Mouse (Mus musculus): Measurements from ENCODE around the gene Tmem41a.

The Tmem41a gene

DNA sequence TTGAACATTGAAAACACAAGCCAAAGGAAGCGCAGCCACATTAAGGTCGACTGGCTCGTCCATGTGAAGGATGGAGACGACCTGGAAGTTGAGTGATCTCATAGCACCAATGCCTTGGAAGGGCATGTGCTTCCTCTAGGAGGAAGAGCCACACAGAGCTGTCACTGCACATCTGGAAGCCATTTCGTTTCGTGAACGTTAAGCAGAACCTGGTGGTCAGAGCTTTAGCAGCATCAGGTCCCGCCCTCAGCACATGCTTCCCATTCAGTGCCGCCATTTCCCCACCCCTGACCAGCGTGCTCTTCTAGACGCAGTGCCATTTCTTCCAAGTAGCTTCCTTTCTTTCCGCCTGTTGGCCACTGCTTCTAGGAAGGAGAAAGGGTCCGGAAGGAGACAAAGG lies 18.9 kb downstream of the Tmem41a start:
- CTCF ChIA-PET, result interaction anchor here in 1 of 4 experiments (0.5 kb wide), 1 partner anchor 617 kb away, joined by 3 read pairs; no protein-coding TSS in a partner anchor
- POLR2A ChIA-PET, result interaction anchor here in 2 of 4 experiments (0.6 to 2.9 kb wide), 6 partner anchors 17 to 75 kb away, joined by 3 to 12 read pairs (median 3); partner anchors contain the start of gene Tmem41a (in 2 of the 2)

DNA sequence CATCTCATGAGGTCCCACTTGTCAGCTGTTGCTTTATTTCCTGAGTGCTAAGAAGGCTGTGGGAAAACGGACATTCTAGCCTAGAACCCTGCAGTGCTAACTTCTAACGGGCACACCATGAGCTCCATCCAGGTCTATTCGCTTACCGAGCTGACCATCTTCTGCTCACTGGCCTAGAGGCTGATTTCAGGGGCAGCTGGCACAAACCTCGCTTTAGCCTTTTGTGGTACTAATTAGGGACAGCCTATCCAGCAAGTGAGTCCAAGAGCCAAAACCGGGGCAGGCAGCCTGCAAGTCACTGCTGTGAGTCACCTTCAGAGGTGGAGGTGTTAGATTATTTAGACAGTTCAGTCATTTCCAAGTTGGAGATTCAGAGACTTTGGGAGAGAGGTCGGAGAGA lies 30.7 kb downstream of the Tmem41a start:
- POLR2A ChIA-PET, result interaction anchor here in 2 of 4 experiments (0.8 to 1.6 kb wide), 3 partner anchors 8 to 35 kb away, joined by 3 to 5 read pairs (median 4); no protein-coding TSS in a partner anchor
- CTCF ChIA-PET, result interaction anchor here in 1 of 4 experiments (0.6 kb wide), 1 partner anchor 54 kb away, joined by 6 read pairs; no protein-coding TSS in a partner anchor

DNA sequence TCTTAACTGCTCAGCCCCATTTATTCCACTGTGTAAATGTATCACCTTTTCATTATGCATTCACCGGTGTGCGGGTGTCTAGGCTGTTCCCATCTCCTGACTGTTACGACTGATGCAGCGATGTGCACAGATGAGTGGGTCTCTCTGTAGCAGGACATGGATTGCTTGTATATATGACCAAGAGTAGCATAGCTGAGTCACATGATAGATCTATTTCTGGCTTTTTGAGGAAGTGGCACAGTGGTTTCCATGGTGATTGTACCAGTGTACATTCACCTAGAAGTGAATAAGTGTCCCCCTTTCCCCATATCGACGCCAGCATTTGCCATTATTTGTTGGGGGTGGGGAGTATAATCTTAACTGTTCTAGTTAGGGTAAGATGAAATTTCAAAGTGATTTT lies 34.0 kb downstream of the Tmem41a start:
- ChIA-PET POLR2A (no interaction called here), CTCF (interaction anchor here in 1 of 4 experiments (0.6 kb wide), 1 partner anchor 60 kb away, joined by 3 read pairs; no protein-coding TSS in a partner anchor)

DNA sequence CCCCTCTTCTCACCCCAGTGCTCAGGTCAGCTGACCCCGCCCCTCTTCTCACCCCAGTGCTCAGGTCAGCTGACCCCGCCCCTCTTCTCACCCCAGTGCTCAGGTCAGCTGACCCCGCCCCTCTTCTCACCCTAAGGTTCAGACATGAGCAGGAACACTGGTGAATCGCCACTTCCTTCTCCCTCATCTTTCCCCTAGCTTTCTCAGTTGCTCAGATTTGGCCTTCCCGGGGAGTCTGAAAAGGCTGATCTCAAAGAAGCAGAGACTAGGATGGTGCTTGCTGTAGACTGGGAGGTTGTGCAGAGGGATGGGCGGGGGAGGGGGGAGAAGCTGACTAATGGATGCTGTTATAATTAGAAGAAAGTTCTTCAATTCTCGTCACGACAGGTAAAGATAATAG lies 38.4 kb downstream of the Tmem41a start:
- POLR2A ChIA-PET, result interaction anchor here (0.6 to 3.6 kb wide), 25 partner anchors 10 to 1192 kb away, joined by 3 to 16 read pairs (median 3); partner anchors contain the start of genes Clcn2 (in 1 of the 4) and Polr2h (in 1 of the 4)

DNA sequence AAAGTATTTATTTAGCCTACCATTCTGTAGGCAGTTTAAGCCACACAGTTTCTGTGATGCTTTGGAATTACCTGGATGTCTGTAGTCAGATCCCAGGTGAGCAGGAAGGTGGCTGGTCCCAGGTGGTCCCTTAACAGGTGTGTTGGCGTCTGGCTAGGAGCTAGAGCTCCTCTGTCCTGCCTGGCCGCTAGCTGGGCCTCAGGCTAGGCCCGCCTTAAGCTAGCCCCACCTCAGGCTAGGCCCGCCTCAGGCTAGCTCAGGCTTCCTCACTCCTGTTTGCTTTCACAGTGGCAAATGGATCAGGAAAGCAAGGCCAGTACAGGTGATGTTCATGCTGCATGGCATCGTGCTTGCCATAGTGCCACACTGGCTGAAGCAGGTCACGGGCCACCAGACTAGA lies 40.5 kb downstream of the Tmem41a start:
- POLR2A ChIA-PET, result interaction anchor here in 2 of 4 experiments (0.5 to 3.6 kb wide), 7 partner anchors 9 to 116 kb away, joined by 3 to 16 read pairs (median 4); partner anchors contain the start of genes Senp2 (in 1 of the 2) and Tmem41a (in 1 of the 2)
- CTCF ChIA-PET, result interaction anchor here in 1 of 4 experiments (0.6 kb wide), 1 partner anchor 73 kb away, joined by 6 read pairs; no protein-coding TSS in a partner anchor

More for the DNA sequence above, 38.4 kb downstream of the Tmem41a start:
- CTCF ChIA-PET, result interaction anchor here in 1 of 4 experiments (0.6 to 1.1 kb wide), 2 partner anchors 421 to 473 kb away, joined by 3 read pairs; no protein-coding TSS in a partner anchor

DNA sequence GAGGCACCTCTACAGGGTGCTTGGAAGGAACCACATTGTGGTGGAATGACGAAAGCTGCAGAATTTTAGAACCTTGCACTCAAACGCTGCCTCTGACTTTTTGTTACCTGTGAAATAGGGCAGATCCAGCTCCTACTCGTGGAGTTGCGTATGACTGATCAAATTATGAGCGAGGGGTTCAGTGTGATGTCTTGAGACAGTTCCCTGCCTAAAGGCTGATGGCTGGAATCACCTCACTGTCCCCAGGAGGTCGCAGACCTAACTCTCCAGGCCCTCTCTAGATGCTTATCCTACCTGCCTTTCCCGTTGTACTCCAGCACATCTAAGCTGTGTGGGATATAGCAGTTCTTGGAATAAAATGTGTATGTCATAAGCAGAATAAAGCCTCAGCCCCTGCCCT lies 41.4 kb downstream of the Tmem41a start:
- CTCF ChIA-PET, result interaction anchor here in 2 of 4 experiments (0.5 to 1.3 kb wide), 2 partner anchors 25 to 178 kb away, joined by 3 to 4 read pairs; no protein-coding TSS in a partner anchor
- POLR2A ChIA-PET, result interaction anchor here in 2 of 4 experiments (1.0 to 3.0 kb wide), 5 partner anchors 42 to 149 kb away, joined by 3 to 13 read pairs (median 5); partner anchors contain the start of gene Tmem41a (in 1 of the 2)

DNA sequence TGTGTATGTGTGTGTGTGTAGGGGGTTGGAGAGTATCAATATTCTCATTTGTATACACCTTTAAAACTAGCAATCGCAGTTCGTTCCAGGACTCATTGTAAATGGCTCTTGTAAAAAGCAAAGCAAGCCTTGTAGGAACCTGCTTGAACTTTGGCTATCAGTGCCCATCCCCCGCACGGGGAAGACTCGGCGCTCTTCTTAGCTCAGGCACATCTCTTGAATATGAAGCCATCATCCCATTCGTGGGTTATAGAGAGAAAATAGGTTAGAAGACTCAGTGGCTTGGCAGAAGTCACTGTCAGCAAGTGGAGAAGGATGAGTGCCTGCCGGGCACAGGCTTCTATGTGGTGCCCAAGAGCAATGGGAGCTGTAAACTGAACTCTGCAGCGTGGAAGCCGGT lies 42.7 kb downstream of the Tmem41a start:
- CTCF ChIA-PET, result no interaction called here
- POLR2A ChIA-PET, result interaction anchor here in 3 of 4 experiments (0.5 to 3.0 kb wide), 6 partner anchors 21 to 203 kb away, joined by 3 to 13 read pairs (median 4); partner anchors contain the start of gene Tmem41a (in 1 of the 3)

DNA sequence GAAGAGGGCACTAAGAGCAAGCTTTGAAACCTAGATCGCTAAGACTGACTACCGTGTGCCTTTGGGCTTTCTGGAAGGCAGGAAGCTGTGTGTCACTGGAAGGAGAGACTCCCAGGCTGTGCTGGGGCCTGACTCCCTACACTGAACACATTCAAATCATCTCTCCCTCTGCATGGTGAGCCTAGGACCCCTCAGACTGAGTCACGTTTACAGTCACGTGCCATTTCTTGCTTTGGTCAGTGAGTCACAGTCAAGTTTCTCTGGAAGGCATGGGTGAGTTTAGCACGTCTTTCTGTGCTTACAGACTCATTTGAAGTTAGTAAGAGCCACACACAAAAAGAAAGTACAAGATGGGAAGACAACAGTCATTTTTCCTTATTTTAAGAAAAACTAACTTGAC lies 46.1 kb downstream of the Tmem41a start:
- POLR2A ChIA-PET, result no interaction called here
- CTCF ChIA-PET, result no interaction called here

DNA sequence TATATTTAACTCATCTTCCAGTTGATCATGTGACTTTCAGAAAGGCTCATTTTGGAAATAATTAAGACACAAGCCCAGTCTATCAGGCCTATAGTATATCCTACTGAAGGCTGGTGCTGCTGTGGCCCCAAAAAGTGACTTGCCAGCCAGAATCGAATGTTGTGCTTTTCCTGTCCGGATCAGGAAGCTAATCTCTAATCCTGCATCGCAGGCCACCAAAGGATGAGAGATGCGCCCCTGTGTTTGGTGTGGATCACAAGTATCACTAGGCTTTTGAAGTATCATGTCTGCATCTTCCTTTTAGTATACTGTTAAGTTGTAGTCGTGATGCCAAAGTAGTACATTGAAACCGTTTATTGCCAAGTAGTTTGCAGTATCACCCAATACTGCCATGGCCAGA lies 53.5 kb downstream of the Tmem41a start:
- CTCF ChIA-PET, result no interaction called here
- POLR2A ChIA-PET, result interaction anchor here in 1 of 4 experiments (0.7 kb wide), 1 partner anchor 94 kb away, joined by 3 read pairs; no protein-coding TSS in a partner anchor

DNA sequence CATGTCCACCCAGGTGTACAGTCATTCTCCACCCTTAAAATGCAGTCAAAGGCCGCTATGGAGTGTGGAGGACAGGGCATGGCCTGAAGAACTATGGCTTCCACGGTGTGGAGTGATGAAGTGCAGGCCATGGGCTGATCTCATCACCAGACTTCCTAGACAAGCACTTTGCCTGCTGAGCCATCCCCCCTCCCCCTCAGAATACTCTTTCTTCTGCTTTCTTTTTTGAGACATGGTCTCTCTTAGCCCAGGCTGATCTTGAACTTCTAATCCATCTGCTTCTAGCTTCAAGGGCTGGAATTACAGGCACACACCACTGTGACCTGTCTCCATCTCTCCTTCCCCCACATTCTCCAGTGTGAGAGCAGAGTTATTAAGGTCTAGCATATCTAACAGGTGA lies 59.8 kb downstream of the Tmem41a start:
- CTCF ChIA-PET, result interaction anchor here in 3 of 4 experiments (0.7 kb wide), 3 partner anchors 9 to 55 kb away, joined by 3 to 7 read pairs (median 6); no protein-coding TSS in a partner anchor

More for the DNA sequence above, 59.8 kb downstream of the Tmem41a start:
- POLR2A ChIA-PET, result interaction anchor here in 1 of 4 experiments (0.6 kb wide), 1 partner anchor 16 kb away, joined by 3 read pairs; no protein-coding TSS in a partner anchor
